Mouse (Mus musculus): ENCODE results near the gene Arhgef16.

Gene Arhgef16

GRCm38 (mm10) chr4:154247207-154248091, 54.0 kb downstream of the Arhgef16 start:
- POLR2A ChIA-PET, result interaction anchor here in 1 of 4 experiments (0.6 kb wide), 1 partner anchor 1009 kb away, joined by 4 read pairs; no protein-coding TSS in a partner anchor
- CTCF ChIA-PET, result interaction anchor here (0.6 to 3.2 kb wide), 21 partner anchors 8 to 716 kb away, joined by 3 to 15 read pairs (median 4); partner anchors contain the start of genes Smim1 (in 2 of the 4), Arhgef16 (in 1 of the 4), Megf6 (in 1 of the 4) and Tprgl (in 1 of the 4)

- ChIA-PET POLR2A (interaction anchor here in 3 of 4 experiments (0.6 to 1.2 kb wide), 8 partner anchors 23 to 317 kb away, joined by 3 to 5 read pairs (median 3); no protein-coding TSS in a partner anchor), CTCF (interaction anchor here (0.5 to 3.2 kb wide), 68 partner anchors 8 to 1681 kb away, joined by 3 to 15 read pairs (median 4); partner anchors contain the start of genes Smim1 (in 3 of the 4), Arhgef16 (in 2 of the 4), Megf6 (in 2 of the 4) and Tprgl (in 2 of the 4))
These were observed 55.1 kb downstream of the Arhgef16 start for GRCm38 (mm10) chr4:154246115-154247040.

- POLR2A ChIA-PET, result interaction anchor here in 1 of 4 experiments (1.0 to 1.2 kb wide), 2 partner anchors 13 to 22 kb away, joined by 3 read pairs; no protein-coding TSS in a partner anchor
- CTCF ChIA-PET, result interaction anchor here in 3 of 4 experiments (0.6 to 3.2 kb wide), 16 partner anchors 14 to 553 kb away, joined by 3 to 15 read pairs (median 4); partner anchors contain the start of genes Megf6 (in 1 of the 3) and Tprgl (in 1 of the 3)
These were observed 56.1 kb downstream of the Arhgef16 start for GRCm38 (mm10) chr4:154245342-154245741.

- ChIA-PET POLR2A (no interaction called here), CTCF (interaction anchor here in 3 of 4 experiments (0.6 to 1.5 kb wide), 5 partner anchors 11 to 557 kb away, joined by 3 to 9 read pairs (median 4); no protein-coding TSS in a partner anchor)
These were observed 60.9 kb downstream of the Arhgef16 start for GRCm38 (mm10) chr4:154240608-154241007.

- POLR2A ChIA-PET, result interaction anchor here in 2 of 4 experiments (1.5 to 1.6 kb wide), 2 partner anchors 9 to 25 kb away, joined by 3 read pairs; no protein-coding TSS in a partner anchor
- CTCF ChIA-PET, result interaction anchor here in 1 of 4 experiments (0.9 kb wide), 1 partner anchor 9 kb away, joined by 3 read pairs; no protein-coding TSS in a partner anchor
These were observed 62.3 kb downstream of the Arhgef16 start for GRCm38 (mm10) chr4:154239199-154239598.

- ChIA-PET POLR2A (interaction anchor here in 2 of 4 experiments (0.7 to 1.1 kb wide), 3 partner anchors 11 to 36 kb away, joined by 3 read pairs; no protein-coding TSS in a partner anchor), CTCF (interaction anchor here in 3 of 4 experiments (0.6 to 2.3 kb wide), 8 partner anchors 9 to 196 kb away, joined by 3 to 15 read pairs (median 6); no protein-coding TSS in a partner anchor)
These were observed 64.2 kb downstream of the Arhgef16 start for GRCm38 (mm10) chr4:154237306-154237705.

GRCm38 (mm10) chr4:154236893-154237292, 64.6 kb downstream of the Arhgef16 start:
- CTCF ChIA-PET, result interaction anchor here in 2 of 4 experiments (0.6 to 2.3 kb wide), 6 partner anchors 10 to 166 kb away, joined by 3 to 15 read pairs (median 5); no protein-coding TSS in a partner anchor
- POLR2A ChIA-PET, result interaction anchor here in 2 of 4 experiments (0.7 to 1.1 kb wide), 3 partner anchors 11 to 36 kb away, joined by 3 read pairs; no protein-coding TSS in a partner anchor

GRCm38 (mm10) chr4:154236001-154236400, 65.5 kb downstream of the Arhgef16 start:
- ChIA-PET CTCF (interaction anchor here in 2 of 4 experiments (2.0 to 2.3 kb wide), 2 partner anchors 11 kb away, joined by 11 to 15 read pairs; no protein-coding TSS in a partner anchor), POLR2A (interaction anchor here in 1 of 4 experiments (0.6 kb wide), 1 partner anchor 206 kb away, joined by 5 read pairs; no protein-coding TSS in a partner anchor)

- CTCF ChIA-PET, result interaction anchor here in 1 of 4 experiments (3.5 kb wide), 1 partner anchor 14 kb away, joined by 15 read pairs; no protein-coding TSS in a partner anchor
- POLR2A ChIA-PET, result interaction anchor here in 1 of 4 experiments (1.1 to 2.0 kb wide), 2 partner anchors 10 to 13 kb away, joined by 3 to 6 read pairs; no protein-coding TSS in a partner anchor
These were observed 69.2 kb downstream of the Arhgef16 start for GRCm38 (mm10) chr4:154232295-154232694.

GRCm38 (mm10) chr4:154231380-154231779, 70.1 kb downstream of the Arhgef16 start:
- CTCF ChIA-PET, result interaction anchor here in 2 of 4 experiments (1.7 to 3.5 kb wide), 2 partner anchors 15 kb away, joined by 4 to 15 read pairs; no protein-coding TSS in a partner anchor
- POLR2A ChIA-PET, result interaction anchor here in 1 of 4 experiments (0.8 to 1.1 kb wide), 2 partner anchors 17 to 266 kb away, joined by 3 read pairs; no protein-coding TSS in a partner anchor

- CTCF ChIA-PET, result interaction anchor here in 3 of 4 experiments (0.6 to 1.7 kb wide), 4 partner anchors 11 to 84 kb away, joined by 3 to 4 read pairs (median 3); no protein-coding TSS in a partner anchor
- POLR2A ChIA-PET, result interaction anchor here in 2 of 4 experiments (1.1 to 1.7 kb wide), 4 partner anchors 8 to 23 kb away, joined by 3 to 4 read pairs (median 3); no protein-coding TSS in a partner anchor
These were observed 71.9 kb downstream of the Arhgef16 start for GRCm38 (mm10) chr4:154229569-154229968.

Measured in embryonic stem cell, embryonic (primary cell).